Mouse (Mus musculus) neural tube, embryonic 13.5 days (tissue): Measurements from ENCODE around the gene Acss2. TPM values are rescaled to one million over a fixed set of nuclear protein-coding genes. Genes with fewer than 3 reads are reported as not detected.

Experiments used
- ATAC-seq: fragments of 200-750 bp; cut with Nextera tagmentation; 2 replicates; pipeline ENCODE4 v1.8.0; 2017; ENCODE audit warnings: low read depth, mild to moderate bottlenecking, moderate TSS enrichment, moderate library complexity
- H3K27ac ChIP-seq: fragments of 300-500 bp; sonication (generic); replicated peaks from 2 replicates; pipeline ENCODE4 v1.5.1; 2015; ENCODE audit warnings: moderate library complexity, mild to moderate bottlenecking, inconsistent platforms
- H3K27me3 ChIP-seq: fragments of 300-500 bp; sonication (generic); 2 replicates; pipeline ENCODE4 v1.6.1; 2015; ENCODE audit warnings: mild to moderate bottlenecking, inconsistent platforms
- H3K36me3 ChIP-seq: fragments of 300-500 bp; sonication (generic); 2 replicates; pipeline ENCODE4 v1.6.1; 2015; ENCODE audit warnings: mild to moderate bottlenecking, inconsistent platforms
- H3K4me1 ChIP-seq: fragments of 300-500 bp; sonication (generic); replicated peaks from 2 replicates; pipeline ENCODE4 v1.6.1; 2015; ENCODE audit warnings: inconsistent platforms
- H3K4me2 ChIP-seq: fragments of 300-500 bp; sonication (generic); 2 replicates; pipeline ENCODE4 v1.6.1; 2015; ENCODE audit warnings: inconsistent platforms, mild to moderate bottlenecking, moderate library complexity
- H3K4me3 ChIP-seq: fragments of 300-500 bp; sonication (generic); 2 replicates; pipeline ENCODE4 v1.5.1; 2015; ENCODE audit warnings: mild to moderate bottlenecking, inconsistent platforms
- H3K9ac ChIP-seq: fragments of 300-500 bp; sonication (generic); 2 replicates; pipeline ENCODE4 v1.6.1; 2015; ENCODE audit warnings: moderate library complexity, mild to moderate bottlenecking, inconsistent platforms
- H3K9me3 ChIP-seq: fragments of 300-500 bp; sonication (generic); 2 replicates; pipeline ENCODE4 v1.6.1; 2016; ENCODE audit warnings: inconsistent platforms
- WGBS: fragments of 180-500 bp; shearing (Covaris S2); methylation state at CpG from one replicate; pipeline ENCODE4 v1.1.7; 2015; 5-methylcytosine and 5-hydroxymethylcytosine counted together
- polyA plus RNA-seq: library from polyadenylated mRNA; unstranded; fragments of >200 nt; fragmentation: Nextera tagmentation; extraction: Ambion mirVana; gene quantifications from 2 replicates; pipeline ENCODE4 v1.2.1, GENCODE M21; 2015

The Acss2 gene
- polyA plus RNA-seq, 1 experiment from 2014 or later = 29.8 TPM

DNA sequence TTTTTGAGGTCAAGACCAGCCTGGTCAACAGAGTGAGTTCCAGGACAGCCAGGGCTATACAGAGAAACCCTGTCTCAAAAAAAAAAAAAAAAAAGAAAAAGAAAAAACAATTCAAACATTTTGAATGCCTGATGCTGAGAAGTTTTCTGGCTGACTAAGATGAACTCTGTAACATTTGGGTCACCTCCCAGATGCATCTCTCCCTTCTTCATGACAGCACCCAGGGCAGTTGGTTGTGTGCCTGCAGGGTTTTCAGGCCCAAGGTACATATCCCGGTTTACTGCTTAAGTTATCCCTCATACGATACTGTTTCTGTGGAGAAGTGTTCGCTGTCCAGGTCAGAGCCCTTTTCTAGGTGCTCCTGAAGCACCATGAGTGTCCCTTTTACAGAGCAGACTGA lies 62.6 kb downstream of the Acss2 start:
- WGBS = 92% methylated on average over 3 of the region's 3 CpGs
- no peaks in the 10 kb centered on the region for H3K27me3 ChIP-seq
- no peak overlapping the region for H3K9ac ChIP-seq
- ATAC-seq = no peak
- no peak overlapping the region for H3K27ac ChIP-seq
- H3K36me3 ChIP-seq = peaks cover 9% of the 10 kb centered on the region; the same call in 1 of the 2 replicates
- no peaks in the 10 kb centered on the region for H3K4me1 ChIP-seq
- no peaks in the 10 kb centered on the region for H3K9me3 ChIP-seq
- no peak overlapping the region for H3K4me2 ChIP-seq
- no peak overlapping the region for H3K4me3 ChIP-seq

DNA sequence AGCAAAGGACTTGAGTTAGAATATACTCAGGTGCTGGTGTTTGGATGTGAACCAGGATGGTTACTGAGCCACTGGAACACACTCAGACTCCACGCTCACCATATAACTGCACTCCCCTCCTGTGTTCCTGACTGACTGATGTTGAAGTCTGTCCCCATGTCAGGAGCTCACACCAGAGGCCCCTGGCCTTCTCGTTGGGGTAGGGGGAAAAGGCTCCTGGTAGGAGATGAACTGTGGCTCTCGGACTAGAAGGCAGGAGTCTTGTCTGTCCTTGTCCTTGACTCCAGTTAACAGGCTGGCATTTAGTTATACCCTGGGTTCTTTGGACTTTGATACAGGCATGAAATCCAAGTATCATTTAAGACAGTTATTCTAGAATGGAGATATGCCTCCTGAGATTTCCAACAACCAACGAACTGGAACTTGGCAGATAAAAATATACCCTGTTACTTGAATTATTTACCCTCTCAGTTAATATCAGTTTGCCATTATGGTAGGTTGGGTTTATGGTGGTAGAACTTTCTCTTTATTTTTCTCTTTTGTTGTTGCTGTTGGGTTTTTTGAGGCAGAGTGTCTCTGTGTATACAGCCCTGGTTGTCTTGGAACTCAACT lies 64.7 kb downstream of the Acss2 start:
- 84% methylated on average over 4 of the region's 4 CpGs for WGBS
- no peak for ATAC-seq
- Histone ChIP-seq H3K9me3 (no peaks in the 10 kb centered on the region), H3K4me2 (no peak overlapping the region), H3K27me3 (no peaks in the 10 kb centered on the region), H3K27ac (no peak overlapping the region), H3K36me3 (peaks cover 5% of the 10 kb centered on the region; the same call in 1 of the 2 replicates), H3K4me1 (no peaks in the 10 kb centered on the region), H3K9ac (no peak overlapping the region), H3K4me3 (no peak overlapping the region)

DNA sequence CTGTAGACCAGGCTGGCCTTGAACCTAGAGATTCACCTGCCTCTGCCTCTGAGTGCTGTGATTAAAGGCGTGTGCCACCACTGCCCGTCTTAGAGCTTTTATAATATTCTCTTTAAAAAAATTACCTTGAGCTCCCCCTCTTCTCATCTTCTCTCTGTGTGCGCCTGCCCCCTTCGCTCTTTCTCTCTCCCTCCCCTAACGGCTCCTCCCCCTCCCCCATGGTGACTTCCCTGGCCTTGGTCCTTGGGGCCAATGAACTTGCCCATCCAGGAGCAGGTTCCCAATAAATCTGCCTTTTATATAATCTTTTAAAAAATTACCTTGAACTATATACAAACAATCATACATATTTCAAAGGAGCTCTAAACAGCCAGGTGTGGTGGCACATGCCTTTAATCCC lies 65.2 kb downstream of the Acss2 start:
- peaks cover 2% of the 10 kb centered on the region; the same call in 1 of the 2 replicates for H3K36me3 ChIP-seq
- H3K27me3 ChIP-seq = no peaks in the 10 kb centered on the region
- no peak overlapping the region for H3K9ac ChIP-seq
- no peak overlapping the region for H3K27ac ChIP-seq
- H3K4me2 ChIP-seq = no peak overlapping the region
- H3K4me3 ChIP-seq = no peak overlapping the region
- H3K9me3 ChIP-seq = no peaks in the 10 kb centered on the region
- no peaks in the 10 kb centered on the region for H3K4me1 ChIP-seq
- WGBS = 86% methylated on average over 5 of the region's 5 CpGs
- no peak for ATAC-seq

DNA sequence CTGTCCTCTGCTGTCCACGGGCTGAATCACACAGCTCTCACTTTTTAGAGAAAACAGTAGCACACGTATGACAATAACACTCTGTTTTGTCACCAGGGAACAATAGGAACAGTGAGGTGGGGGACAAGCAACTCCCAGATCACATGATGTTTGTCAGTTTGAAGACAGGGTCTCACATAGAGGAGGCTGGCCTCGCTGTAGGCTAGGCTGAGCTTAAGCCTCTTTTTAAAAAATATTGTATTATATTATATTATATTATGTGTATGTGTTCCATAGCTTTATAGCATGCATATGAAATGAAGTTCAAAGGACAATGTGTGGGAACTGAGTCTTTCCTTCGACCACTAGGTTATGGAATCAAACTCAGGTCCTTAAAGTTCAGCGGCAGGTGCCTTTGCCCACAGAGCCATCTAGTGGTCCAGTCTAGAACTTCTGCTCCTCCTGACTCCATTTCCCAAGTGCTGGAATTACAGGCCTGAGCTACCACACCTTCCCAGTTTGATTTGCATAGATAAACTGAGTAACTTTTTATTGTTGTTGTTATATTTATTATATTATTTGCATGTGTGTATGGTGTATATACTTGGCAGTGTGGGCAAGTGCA lies 66.3 kb downstream of the Acss2 start:
- H3K4me3 ChIP-seq = no peak overlapping the region
- H3K27me3 ChIP-seq = no peaks in the 10 kb centered on the region
- H3K36me3 ChIP-seq = no peaks in the 10 kb centered on the region
- no peaks in the 10 kb centered on the region for H3K4me1 ChIP-seq
- no peak overlapping the region for H3K4me2 ChIP-seq
- no peak overlapping the region for H3K9ac ChIP-seq
- ATAC-seq = peak; percentile 27; the same call in 1 of the 2 replicates
- H3K27ac ChIP-seq = no peak overlapping the region
- no peaks in the 10 kb centered on the region for H3K9me3 ChIP-seq
- WGBS = 46% methylated on average over 5 of the region's 5 CpGs

DNA sequence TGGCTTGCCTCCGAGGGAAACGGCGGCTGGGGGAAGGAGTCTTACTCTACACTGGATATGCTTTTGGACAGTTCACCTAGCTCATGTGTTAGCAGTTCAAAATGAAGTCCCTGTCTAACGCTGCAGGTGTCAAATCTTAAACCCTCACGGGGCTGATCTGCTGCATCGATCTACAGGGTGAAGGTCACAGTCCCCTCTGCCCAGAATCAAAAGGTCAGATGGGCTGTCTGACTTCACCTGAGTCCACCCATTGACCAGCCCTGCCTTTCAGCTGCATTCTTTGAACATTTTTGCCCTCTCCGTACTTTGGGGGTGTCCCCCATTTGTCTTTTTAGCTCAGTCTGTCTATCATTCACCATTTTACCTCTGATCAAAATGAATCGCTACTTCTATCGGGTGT lies 67.3 kb downstream of the Acss2 start:
- Histone ChIP-seq H3K9me3 (no peaks in the 10 kb centered on the region), H3K36me3 (no peaks in the 10 kb centered on the region), H3K4me2 (no peak overlapping the region), H3K4me3 (no peak overlapping the region), H3K4me1 (no peaks in the 10 kb centered on the region), H3K27ac (no peak overlapping the region), H3K9ac (no peak overlapping the region), H3K27me3 (no peaks in the 10 kb centered on the region)
- WGBS = 89% methylated on average over 9 of the region's 9 CpGs
- no peak for ATAC-seq

DNA sequence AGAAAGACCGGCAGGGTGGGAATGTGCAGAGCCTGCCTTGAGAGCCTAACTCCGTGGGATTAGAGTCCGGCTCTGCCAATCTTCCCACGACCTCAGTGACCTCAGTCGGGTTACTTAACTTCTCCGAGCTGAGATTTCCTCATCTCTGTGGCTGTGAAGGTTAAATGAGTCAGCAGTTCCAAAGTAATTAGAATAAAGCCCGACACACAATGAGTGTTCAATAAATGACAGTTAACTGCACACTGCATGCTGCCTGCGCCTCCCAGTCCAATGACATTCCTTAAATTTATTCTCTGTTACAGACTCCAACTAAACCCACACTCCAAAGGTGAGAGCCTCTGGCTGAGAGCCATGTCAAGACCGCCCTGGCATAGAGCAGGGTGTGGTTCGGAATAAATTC lies 67.7 kb downstream of the Acss2 start:
- Histone ChIP-seq H3K27ac (no peak overlapping the region), H3K4me1 (no peaks in the 10 kb centered on the region), H3K9me3 (no peaks in the 10 kb centered on the region), H3K36me3 (no peaks in the 10 kb centered on the region), H3K27me3 (no peaks in the 10 kb centered on the region), H3K9ac (no peak overlapping the region), H3K4me3 (no peak overlapping the region), H3K4me2 (no peak overlapping the region)
- ATAC-seq = no peak
- 66% methylated on average over 10 of the region's 10 CpGs for WGBS

DNA sequence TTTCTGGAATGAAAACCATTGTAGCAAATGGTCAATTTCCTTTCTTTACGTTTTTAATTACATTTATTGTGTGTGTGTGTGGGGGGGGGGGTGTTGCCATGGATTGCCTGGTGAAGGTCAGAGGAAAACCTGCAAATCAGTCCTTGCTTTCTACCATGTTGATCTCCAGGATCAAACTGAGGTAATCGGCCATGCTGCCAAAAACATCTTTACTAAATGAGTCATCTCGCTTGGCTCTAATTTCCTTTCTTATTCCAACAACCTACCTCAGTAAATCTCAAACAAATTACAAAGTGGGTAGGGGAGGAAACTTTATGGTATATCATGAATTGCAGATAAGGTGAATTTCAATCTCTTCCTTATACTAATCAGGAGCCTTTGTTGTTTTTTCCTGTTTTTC lies 70.4 kb downstream of the Acss2 start:
- Histone ChIP-seq H3K4me3 (no peak overlapping the region), H3K9ac (no peak overlapping the region), H3K4me2 (no peak overlapping the region), H3K4me1 (peaks cover 13% of the 10 kb centered on the region), H3K9me3 (no peaks in the 10 kb centered on the region), H3K36me3 (no peaks in the 10 kb centered on the region), H3K27ac (no peak overlapping the region), H3K27me3 (no peaks in the 10 kb centered on the region)
- no peak for ATAC-seq
- WGBS = 81% methylated on average over 3 of the region's 3 CpGs

DNA sequence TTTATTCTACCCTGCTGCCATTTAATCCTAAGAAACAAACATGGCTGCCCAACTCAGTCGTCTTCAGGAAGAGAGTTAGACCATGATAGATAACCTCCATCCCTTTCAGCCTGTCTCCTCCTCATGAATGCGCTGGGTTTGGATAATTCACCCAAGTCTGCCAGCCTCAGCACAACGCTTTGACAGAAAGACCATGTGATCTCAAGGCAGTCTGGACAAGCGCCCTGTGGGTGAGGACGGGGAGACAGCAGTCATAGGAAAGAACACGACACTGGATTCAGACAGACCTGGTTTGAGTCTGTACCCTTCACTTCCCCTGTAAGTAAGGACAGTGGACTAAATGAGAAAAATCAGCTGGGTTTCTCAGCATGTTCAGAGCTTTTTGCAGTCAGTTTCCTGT lies 71.8 kb downstream of the Acss2 start:
- no peak overlapping the region for H3K4me2 ChIP-seq
- ATAC-seq = no peak

DNA sequence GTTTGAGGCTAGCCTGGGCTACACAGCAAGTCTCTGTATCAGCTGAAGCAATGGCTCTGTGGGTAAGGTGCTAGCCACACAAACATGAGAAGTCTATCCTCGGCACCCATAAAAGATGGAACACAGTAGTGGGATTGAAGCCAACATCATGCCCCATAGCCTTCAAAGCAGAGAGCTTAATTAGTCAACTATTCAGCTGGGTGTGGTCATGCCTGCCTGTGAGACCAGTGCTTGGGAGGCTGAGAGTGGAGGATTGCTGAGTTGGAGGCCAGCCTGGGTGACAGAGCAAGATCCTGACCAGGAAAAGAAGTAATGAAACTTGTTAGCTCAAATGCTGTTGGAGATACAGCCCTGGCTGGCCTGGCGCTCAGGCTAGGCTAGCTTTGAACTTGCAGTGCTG lies 73.1 kb downstream of the Acss2 start:
- no peak for ATAC-seq
- WGBS = 87% methylated on average over 2 of the region's 2 CpGs

More for the DNA sequence above, 71.8 kb downstream of the Acss2 start:
- H3K9ac ChIP-seq = no peak overlapping the region
- no peak overlapping the region for H3K27ac ChIP-seq
- WGBS = 76% methylated on average over 6 of the region's 6 CpGs
- H3K9me3 ChIP-seq = no peaks in the 10 kb centered on the region
- no peaks in the 10 kb centered on the region for H3K36me3 ChIP-seq
- no peak overlapping the region for H3K4me3 ChIP-seq
- no peaks in the 10 kb centered on the region for H3K27me3 ChIP-seq
- H3K4me1 ChIP-seq = peaks cover 13% of the 10 kb centered on the region

DNA sequence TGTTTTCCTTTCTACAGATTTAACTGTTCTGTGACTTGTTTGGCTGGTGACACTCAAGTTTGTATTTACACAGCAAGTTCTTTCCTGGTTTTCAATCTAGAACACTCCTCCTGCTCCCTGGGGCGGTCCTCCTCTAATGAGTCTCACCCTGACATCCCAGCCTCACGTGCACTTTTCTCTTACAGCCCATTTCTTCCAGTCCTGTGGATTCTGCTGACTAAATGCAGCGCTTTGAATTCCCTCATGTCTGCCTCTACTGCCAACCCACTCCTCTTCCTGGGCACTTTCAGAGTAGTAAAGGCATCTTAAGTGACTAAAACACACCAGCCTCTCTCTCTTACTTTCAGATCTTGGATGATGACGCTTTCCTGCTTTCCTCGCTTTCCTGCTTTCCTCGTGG lies 73.9 kb downstream of the Acss2 start:
- Histone ChIP-seq H3K9me3 (no peaks in the 10 kb centered on the region), H3K9ac (peak overlapping the region; percentile 79), H3K27ac (peak overlapping the region; percentile 74), H3K27me3 (no peaks in the 10 kb centered on the region; the same call in 1 of the 2 replicates), H3K4me2 (peak overlapping the region; percentile 83), H3K4me3 (peak overlapping the region; percentile 60), H3K4me1 (peaks cover 13% of the 10 kb centered on the region), H3K36me3 (no peaks in the 10 kb centered on the region)
- WGBS = 5% methylated on average over 6 of the region's 6 CpGs
- no peak for ATAC-seq

More for the DNA sequence above, 73.1 kb downstream of the Acss2 start:
- no peak overlapping the region for H3K4me2 ChIP-seq
- no peak overlapping the region for H3K27ac ChIP-seq
- no peaks in the 10 kb centered on the region for H3K9me3 ChIP-seq
- no peak overlapping the region for H3K9ac ChIP-seq
- no peaks in the 10 kb centered on the region; the same call in 1 of the 2 replicates for H3K27me3 ChIP-seq
- peaks cover 13% of the 10 kb centered on the region for H3K4me1 ChIP-seq
- H3K4me3 ChIP-seq = no peak overlapping the region
- H3K36me3 ChIP-seq = no peaks in the 10 kb centered on the region

DNA sequence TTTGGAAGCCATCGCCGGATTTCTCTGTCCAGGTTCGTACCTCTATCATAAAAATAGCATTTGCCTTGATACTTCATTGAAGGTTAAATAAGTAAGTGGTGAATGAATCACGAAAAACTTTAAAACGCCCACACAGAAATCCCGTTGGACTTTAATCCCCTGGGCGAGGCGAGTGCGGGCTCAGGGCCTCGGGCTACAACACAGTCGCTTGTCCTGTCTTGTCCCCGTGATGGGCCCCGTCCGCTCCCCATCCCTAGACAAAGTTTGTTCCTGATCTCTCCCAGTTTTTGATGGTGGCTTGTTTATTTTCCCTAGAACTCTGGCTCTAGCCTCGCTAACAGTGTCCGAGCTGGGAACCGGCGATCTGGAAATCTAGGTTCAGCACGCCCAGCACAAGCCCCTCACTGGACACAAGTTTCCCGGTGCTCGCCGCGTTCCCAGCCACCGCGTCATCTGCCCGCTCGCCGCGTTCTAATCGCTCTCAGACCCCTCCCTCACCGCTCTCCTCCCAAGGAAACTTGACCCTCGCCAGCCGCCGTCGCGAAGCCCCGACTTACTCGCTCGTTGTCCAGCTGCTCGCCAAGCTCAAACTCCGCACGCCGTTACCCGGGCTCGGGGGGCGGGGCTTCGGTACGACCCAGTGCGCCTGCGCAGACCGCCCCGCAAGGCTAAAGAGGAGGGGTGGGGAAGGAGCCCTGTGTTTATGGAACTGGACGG lies 74.5 kb downstream of the Acss2 start, which contains the start of gene Gss:
Gene Gss (minus strand): TSS at position 674 of the 717 bp plus-strand sequence.
- ATAC-seq = peak; percentile 92
- H3K4me3 ChIP-seq = peak within 1 kb of the TSS; percentile 60
- peak within 1 kb of the TSS; percentile 74 for H3K27ac ChIP-seq
- H3K9me3 ChIP-seq = no peaks in the 10 kb centered on the region
- peak within 1 kb of the TSS; percentile 79 for H3K9ac ChIP-seq
- H3K4me1 ChIP-seq = peaks cover 13% of the 10 kb centered on the region
- no peaks in the 10 kb centered on the region for H3K36me3 ChIP-seq
- H3K27me3 ChIP-seq = no peaks in the 10 kb centered on the region; the same call in 1 of the 2 replicates
- under 1% methylated on average over 53 of the region's 53 CpGs for WGBS
- H3K4me2 ChIP-seq = peak within 1 kb of the TSS; percentile 83

DNA sequence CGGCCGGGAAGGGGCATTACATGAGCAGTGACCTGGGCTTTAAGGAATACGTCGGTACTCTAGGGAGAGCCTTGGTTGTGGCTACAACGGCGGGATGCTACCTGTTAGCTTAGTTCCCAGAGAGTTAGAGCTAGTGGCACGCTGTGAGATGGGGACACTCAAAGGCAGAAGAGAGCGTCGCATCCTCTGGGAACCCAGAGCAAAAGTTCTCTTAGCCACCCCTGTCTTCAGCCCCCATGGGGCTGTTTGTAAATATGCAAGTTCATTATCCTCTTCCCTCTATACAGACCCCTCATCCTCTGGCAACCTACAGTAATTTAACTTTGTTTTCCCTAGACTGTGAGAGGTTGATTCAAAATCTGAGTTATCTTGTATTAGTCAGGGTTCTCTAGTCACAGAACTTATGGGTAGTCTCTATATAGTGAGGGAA lies 75.1 kb downstream of the Acss2 start:
- Histone ChIP-seq H3K27ac (0 out of 2 replicates have a peak overlapping the region, but pooled peaks have one; percentile 20), H3K9ac (peak overlapping the region; percentile 79), H3K36me3 (no peaks in the 10 kb centered on the region), H3K4me1 (peaks cover 13% of the 10 kb centered on the region), H3K9me3 (no peaks in the 10 kb centered on the region), H3K27me3 (no peaks in the 10 kb centered on the region; the same call in 1 of the 2 replicates), H3K4me2 (peak overlapping the region; percentile 83), H3K4me3 (peak overlapping the region; percentile 60)
- 1% methylated on average over 9 of the region's 9 CpGs for WGBS
- ATAC-seq = no peak
